Mouse (Mus musculus) cerebellum, adult (tissue): Measurements from ENCODE around the gene Zcchc14.
"Not testable (repeated sequence)": the region's sequence is repeated elsewhere in the genome, so short reads cannot be mapped to it uniquely, and the experiment has no call there.

Experiments
- ATAC-seq: cut with Nextera tagmentation; 2 replicates; pipeline ENCODE4 v1.9.2; 2017; ENCODE audit warnings: mild to moderate bottlenecking, moderate library complexity, mixed read lengths; ENCODE audit not compliant: insufficient number of reproducible peaks, low FRiP score, low TSS enrichment

Zcchc14 gene

GRCm38 (mm10) chr8:121667936-121668500 is 15.3 kb upstream of the Zcchc14 start:
- ATAC-seq, result not testable (repeated sequence)

- ATAC-seq, result no peak
These were observed 12.6 kb upstream of the Zcchc14 start for GRCm38 (mm10) chr8:121665329-121665728.

- ATAC-seq, result no peak
These were observed 10.4 kb upstream of the Zcchc14 start for GRCm38 (mm10) chr8:121663101-121663500.

- no peak for ATAC-seq
These were observed 9.1 kb upstream of the Zcchc14 start for GRCm38 (mm10) chr8:121661631-121662357.

GRCm38 (mm10) chr8:121660602-121661001 is 7.9 kb upstream of the Zcchc14 start:
- ATAC-seq, result no peak

GRCm38 (mm10) chr8:121654966-121655494 is 2.3 kb upstream of the Zcchc14 start:
- ATAC-seq, result no peak

- ATAC-seq, result no peak
These were observed 1.4 kb upstream of the Zcchc14 start for GRCm38 (mm10) chr8:121654131-121654530.

- peak; percentile 21; the same call in 1 of the 2 replicates for ATAC-seq
These were observed 779 bp upstream of the Zcchc14 start for GRCm38 (mm10) chr8:121653340-121654019.

GRCm38 (mm10) chr8:121651874-121652361 is 783 bp downstream of the Zcchc14 start:
- ATAC-seq, result 0 out of 2 replicates have a peak, but pooled peaks have one; percentile 8

- 0 out of 2 replicates have a peak, but pooled peaks have one; percentile 1 for ATAC-seq
These were observed 1.3 kb downstream of the Zcchc14 start for GRCm38 (mm10) chr8:121651308-121651873.

- no peak for ATAC-seq
These were observed 2.1 kb downstream of the Zcchc14 start for GRCm38 (mm10) chr8:121650389-121651307.

GRCm38 (mm10) chr8:121649904-121650303 is 2.8 kb downstream of the Zcchc14 start:
- ATAC-seq, result no peak

GRCm38 (mm10) chr8:121649423-121649822 is 3.3 kb downstream of the Zcchc14 start:
- no peak for ATAC-seq

GRCm38 (mm10) chr8:121648451-121648850 is 4.2 kb downstream of the Zcchc14 start:
- no peak for ATAC-seq

GRCm38 (mm10) chr8:121647511-121648215 is 5.0 kb downstream of the Zcchc14 start:
- ATAC-seq, result no peak

GRCm38 (mm10) chr8:121643384-121643783 is 9.3 kb downstream of the Zcchc14 start:
- ATAC-seq, result no peak

- no peak for ATAC-seq
These were observed 9.9 kb downstream of the Zcchc14 start for GRCm38 (mm10) chr8:121642804-121643203.

- ATAC-seq, result no peak
These were observed 16.5 kb downstream of the Zcchc14 start for GRCm38 (mm10) chr8:121636180-121636579.

- ATAC-seq, result no peak
These were observed 17.2 kb downstream of the Zcchc14 start for GRCm38 (mm10) chr8:121635534-121635933.
